Mouse (Mus musculus) gastrocnemius, postnatal 10 days (tissue): ENCODE data around the gene Acoxl. TPM values are rescaled to one million over a fixed set of nuclear protein-coding genes. Genes with fewer than 3 reads are reported as not detected.

Experiments
- DNase-seq: peaks from one replicate; pipeline ENCODE4 v3.0.0; 2021; ENCODE audit warnings: mixed read lengths
- total RNA-seq, 2 experiments: library from RNA; stranded (reverse); gene quantifications; 2 replicates each; pipeline ENCODE4 v1.2.3; 2021

The Acoxl gene
- total RNA-seq, 2 experiments from 2014 or later: 0.11 to 0.14 TPM

DNA sequence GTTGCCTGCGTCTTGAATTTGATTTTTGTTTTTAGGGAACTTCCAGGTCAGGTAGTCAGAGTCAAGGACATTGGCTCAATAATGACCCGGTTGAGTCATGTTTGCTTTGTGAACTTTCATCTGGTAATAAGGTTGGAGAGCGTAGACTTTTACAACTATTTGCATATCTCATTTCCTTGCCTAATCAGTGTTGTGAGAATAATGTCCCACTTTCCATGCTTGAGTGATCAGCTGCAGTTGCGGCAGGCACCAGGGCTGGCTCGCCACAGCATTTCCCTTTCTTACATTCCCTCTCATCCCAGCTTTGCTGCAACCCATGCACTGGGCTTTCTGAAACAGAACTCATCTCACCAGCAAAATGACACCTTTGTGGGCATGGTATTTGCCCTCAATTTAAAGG is 59.0 kb downstream of the Acoxl start:
- DNase-seq: no peak

DNA sequence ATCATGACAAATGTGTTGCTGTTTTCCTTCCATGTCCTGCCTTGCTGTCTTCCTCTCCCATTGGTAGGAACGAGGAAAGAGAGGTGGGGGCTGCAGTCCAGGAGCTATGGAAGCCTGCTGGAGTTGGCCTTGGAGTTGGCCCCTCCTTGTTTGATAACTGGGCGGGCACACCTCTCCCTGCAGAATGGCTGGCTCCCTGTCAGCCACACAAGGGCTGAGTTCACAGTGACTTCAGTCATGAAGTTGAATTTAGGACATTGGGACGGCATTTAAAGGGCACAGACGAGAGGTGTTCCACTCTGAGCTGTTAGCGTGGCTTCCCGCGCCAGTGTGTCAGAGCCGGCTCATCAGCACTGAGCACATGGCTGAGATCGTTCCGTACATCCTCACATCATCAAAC is 66.2 kb downstream of the Acoxl start:
- DNase-seq: no peak

- DNase-seq: no peak
Measured at GRCm38 (mm10) chr2:127906973-127907678, 68.5 kb downstream of the Acoxl start.

DNA sequence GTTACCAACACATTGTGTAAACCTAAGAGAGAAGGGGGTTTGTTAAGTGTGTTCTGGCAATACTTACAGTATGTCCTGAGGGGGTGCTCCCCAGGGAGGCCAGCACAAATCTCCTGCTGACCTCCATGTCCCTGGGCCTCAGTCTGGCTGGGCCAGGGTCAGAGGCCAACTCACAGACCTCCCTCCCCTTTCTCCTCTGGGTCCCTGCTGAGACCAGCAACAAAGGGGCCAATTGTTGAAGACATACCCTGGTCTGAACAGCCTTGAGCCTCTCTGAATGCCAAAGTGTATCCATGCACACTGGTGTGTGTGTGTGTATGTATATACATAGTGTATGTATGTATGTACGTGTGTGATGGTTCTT is 69.0 kb downstream of the Acoxl start:
- no peak for DNase-seq

- no peak for DNase-seq
Measured at GRCm38 (mm10) chr2:127908881-127909280, 70.2 kb downstream of the Acoxl start.

GRCm38 (mm10) chr2:127909790-127910189 is 71.1 kb downstream of the Acoxl start:
- no peak for DNase-seq

DNA sequence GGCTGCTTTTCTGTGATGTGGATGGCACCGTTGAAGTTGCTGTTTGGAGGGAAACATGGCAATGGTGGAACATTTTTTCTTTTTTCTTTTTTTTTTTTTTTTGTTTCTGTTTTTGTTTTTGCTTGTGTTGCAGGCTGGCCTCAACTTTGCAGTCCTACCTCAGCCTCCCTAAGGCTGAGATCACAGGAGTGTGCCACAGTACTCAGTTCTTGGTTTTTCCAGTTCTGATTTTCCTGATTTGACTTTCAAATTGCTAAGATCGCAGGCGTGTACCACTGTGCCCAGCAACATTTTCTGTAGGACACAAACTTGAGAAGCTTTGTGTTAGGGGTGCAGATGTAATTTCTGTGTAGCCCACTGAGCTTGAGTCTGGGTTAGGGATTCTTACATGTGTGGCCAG is 72.9 kb downstream of the Acoxl start:
- DNase-seq: no peak

GRCm38 (mm10) chr2:127914047-127914446 is 75.4 kb downstream of the Acoxl start:
- DNase-seq: no peak

- DNase-seq: no peak
Measured at GRCm38 (mm10) chr2:127916804-127917410, 78.2 kb downstream of the Acoxl start.

GRCm38 (mm10) chr2:127919740-127920139 is 81.1 kb downstream of the Acoxl start:
- DNase-seq: no peak

GRCm38 (mm10) chr2:127922036-127922901 is 83.6 kb downstream of the Acoxl start:
- no peak for DNase-seq

DNA sequence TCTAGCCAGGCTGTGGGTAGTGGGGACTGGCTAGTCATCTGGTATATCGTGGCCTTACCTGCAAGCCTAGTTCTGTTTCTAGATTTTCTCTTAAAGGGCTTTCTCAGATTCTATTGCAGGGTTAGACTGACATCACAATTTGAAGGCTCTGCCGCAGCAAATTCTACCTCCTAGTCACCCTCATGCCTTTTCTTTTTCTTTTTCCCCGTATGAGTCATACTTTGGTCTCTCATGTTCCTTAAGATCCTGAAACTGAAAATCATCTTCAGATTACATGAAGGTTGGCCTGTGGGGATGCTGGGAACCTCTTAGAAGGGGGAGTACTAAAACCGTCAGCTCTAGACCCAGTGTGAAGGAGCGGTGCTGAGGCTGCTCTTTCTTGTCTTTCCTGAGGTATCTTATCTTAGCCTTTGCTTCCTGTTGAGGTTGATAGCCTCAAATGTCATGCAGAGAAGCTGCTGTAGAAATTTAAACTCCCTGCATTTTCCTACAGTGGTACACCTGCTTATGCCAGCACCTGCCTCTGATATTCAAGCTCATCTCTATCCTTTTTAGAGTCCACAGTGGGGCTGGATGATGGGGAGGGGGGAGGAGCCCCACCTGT is 84.5 kb downstream of the Acoxl start:
- DNase-seq: no peak

- DNase-seq: no peak
Measured at GRCm38 (mm10) chr2:127926679-127927324, 88.1 kb downstream of the Acoxl start.

- DNase-seq: no peak
Measured at GRCm38 (mm10) chr2:127927452-127928273, 89.0 kb downstream of the Acoxl start.

- DNase-seq: no peak
Measured at GRCm38 (mm10) chr2:127928279-127928678, 89.6 kb downstream of the Acoxl start.

DNA sequence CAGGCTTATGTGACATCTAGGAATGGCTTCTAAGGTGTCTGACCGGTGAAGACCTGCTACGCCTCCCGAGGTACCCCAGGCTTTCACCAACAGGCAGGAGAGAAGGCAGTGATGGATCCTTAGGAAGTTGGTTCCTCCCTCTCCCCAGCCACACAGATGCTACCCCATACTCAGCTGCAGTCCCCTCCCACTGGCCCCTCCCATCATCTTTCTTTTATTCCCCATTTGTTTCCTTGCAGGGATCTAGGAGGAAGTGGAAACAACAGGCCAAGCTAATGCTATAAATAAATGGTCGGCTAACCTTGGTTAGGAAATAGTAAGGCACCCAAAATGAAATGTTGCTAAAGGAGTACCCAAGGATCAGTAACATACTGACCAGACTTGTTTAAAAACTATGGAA is 90.2 kb downstream of the Acoxl start:
- DNase-seq: no peak

GRCm38 (mm10) chr2:127929939-127930715 is 91.5 kb downstream of the Acoxl start:
- no peak for DNase-seq

DNA sequence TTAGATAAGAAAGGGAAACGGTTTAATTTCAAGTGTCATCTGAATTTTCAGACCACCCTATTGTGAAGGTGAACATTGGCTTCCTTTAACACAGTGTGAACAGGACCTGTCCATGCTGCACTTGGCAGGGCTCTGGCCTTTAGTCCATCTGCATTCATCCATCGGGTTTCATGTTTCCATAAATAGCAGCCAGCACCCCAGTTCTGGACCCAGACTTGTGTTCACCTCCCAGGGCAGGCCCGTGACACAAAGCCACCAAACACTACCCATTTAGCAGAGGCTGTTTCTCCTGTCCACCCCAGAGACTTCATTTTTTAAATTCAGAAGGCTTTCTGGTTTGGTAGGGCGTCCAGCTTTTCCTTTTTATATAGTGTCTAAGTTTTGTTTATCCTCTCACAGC is 92.9 kb downstream of the Acoxl start:
- DNase-seq: no peak

GRCm38 (mm10) chr2:127933531-127933931 is 94.9 kb downstream of the Acoxl start:
- DNase-seq: no peak

DNA sequence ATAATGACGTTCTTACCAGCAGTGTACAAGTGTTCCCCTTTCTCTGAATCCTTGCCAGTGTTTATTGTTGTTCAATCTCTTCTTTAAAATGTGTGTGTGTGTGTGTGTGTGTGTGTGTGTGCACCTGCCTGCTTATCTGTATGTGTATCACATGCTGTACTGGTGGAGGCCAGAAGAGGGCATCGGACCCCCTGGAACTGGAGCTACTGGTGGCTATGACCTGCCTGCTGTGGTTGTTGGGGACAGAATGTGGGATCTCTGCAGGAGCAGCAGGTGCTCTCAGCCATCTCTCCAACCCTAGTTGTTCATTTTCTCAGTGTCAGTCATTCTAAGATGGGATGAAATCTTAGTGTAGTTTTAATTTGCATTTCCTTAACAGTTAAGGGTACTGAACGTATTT is 98.4 kb downstream of the Acoxl start:
- DNase-seq: no peak

- DNase-seq: no peak
Measured at GRCm38 (mm10) chr2:127939206-127939605, 100.5 kb downstream of the Acoxl start.
